Mouse (Mus musculus): Measurements from ENCODE around the gene Elmo2.

DNA sequence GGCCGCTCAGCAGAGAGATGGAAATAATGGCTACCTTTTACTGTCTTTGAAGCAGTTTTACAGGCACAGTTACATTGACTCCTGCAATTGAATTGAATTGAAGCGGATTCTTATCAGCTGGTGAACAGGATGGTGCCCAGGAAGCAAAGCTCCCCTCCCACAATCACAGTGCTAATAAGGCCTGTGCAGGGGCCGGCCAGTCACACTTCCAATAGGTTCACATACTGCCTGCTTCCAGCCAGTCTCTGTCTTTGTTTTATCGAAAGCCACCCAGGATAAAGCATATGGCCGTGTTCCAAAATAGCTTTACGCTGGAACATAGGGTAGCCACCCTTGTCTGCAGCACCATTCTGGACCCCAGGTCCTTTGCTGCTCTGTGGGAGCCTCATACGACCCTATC, 1.1 kb upstream of the Elmo2 start:
- no peak for TF ChIP-seq POLR2A (IDR thresholded peaks at IDR 0.05; ENCODE audit: borderline replicate concordance, extremely low read depth, low read depth, low read length)
- TF ChIP-seq CTCF (IDR thresholded peaks at IDR 0.05; ENCODE audit: insufficient read depth, low read length) = no peak

All from lung, adult 2 months (tissue).